Mouse (Mus musculus): Measurements from ENCODE around the gene Nek2. TPM values are rescaled to one million over a fixed set of nuclear protein-coding genes. Genes with fewer than 3 reads are reported as not detected.

Nek2 gene
- total RNA-seq, 2 experiments from 2014 or later: 23.4 to 34.9 TPM

Other genes with a start within 250 kb of the Nek2 start
- 109 TPM in 2 replicates for gene Dtl, start 245.9 kb upstream of the Nek2 start, total RNA-seq (2014; fragmentation: Nextera tagmentation)
- 83.5 and 88.3 TPM in 2 replicates for gene Dtl, start 245.9 kb upstream of the Nek2 start, total RNA-seq (2017)
- 74.9 and 91.0 TPM in 2 replicates for gene Ints7, start 245.8 kb upstream of the Nek2 start, total RNA-seq (2014; fragmentation: Nextera tagmentation)
- gene Ints7, start 245.8 kb upstream of the Nek2 start, total RNA-seq (2017): 78.2 and 79.8 TPM in 2 replicates
- 1.7 and 2.1 TPM in 2 replicates for gene Lpgat1, start 103.6 kb upstream of the Nek2 start, total RNA-seq (2014; fragmentation: Nextera tagmentation)
- gene Lpgat1, start 103.6 kb upstream of the Nek2 start, total RNA-seq (2017): 2.5 and 9.9 TPM in 2 replicates
- 4.4 and 5.5 TPM in 2 replicates for gene Slc30a1, start 85.3 kb downstream of the Nek2 start, total RNA-seq (2014; fragmentation: Nextera tagmentation)
- gene Slc30a1, start 85.3 kb downstream of the Nek2 start, total RNA-seq (2017): 6.2 and 6.7 TPM in 2 replicates
- not detected in 2 replicates for gene Rd3, start 155.9 kb downstream of the Nek2 start, total RNA-seq (2014; fragmentation: Nextera tagmentation)
- not detected in 2 replicates for gene Rd3, start 155.9 kb downstream of the Nek2 start, total RNA-seq (2017)